Mouse (Mus musculus) lung, embryonic 14.5 days (tissue): Measurements from ENCODE around the gene Wnt9b. TPM values are rescaled to one million over a fixed set of nuclear protein-coding genes. Genes with fewer than 3 reads are reported as not detected.

ENCODE experiments used
- ATAC-seq: fragments of 200-750 bp; cut with Nextera tagmentation; 2 replicates; pipeline ENCODE4 v1.8.0; 2017; ENCODE audit warnings: mild to moderate bottlenecking, moderate TSS enrichment, moderate library complexity; ENCODE audit not compliant: insufficient read depth
- DNase-seq: peaks from one replicate; pipeline ENCODE4 v3.0.0-alpha.2; 2015
- H3K27ac ChIP-seq: fragments of 300-500 bp; sonication (generic); 2 replicates; pipeline ENCODE4 v1.5.1; 2014; ENCODE audit warnings: low read depth, mild to moderate bottlenecking, moderate library complexity
- H3K27me3 ChIP-seq: fragments of 300-500 bp; sonication (generic); 2 replicates; pipeline ENCODE4 v1.6.1; 2014; ENCODE audit warnings: low read length, control low read depth; ENCODE audit not compliant: insufficient read depth
- H3K36me3 ChIP-seq: fragments of 300-500 bp; sonication (generic); 2 replicates; pipeline ENCODE4 v1.6.1; 2014; ENCODE audit warnings: control low read depth; ENCODE audit not compliant: insufficient read depth
- H3K4me1 ChIP-seq: fragments of 300-500 bp; sonication (generic); 2 replicates; pipeline ENCODE4 v1.6.1; 2014; ENCODE audit warnings: antibody characterized with exemption, control low read depth; ENCODE audit not compliant: insufficient read depth
- H3K4me2 ChIP-seq: fragments of 300-500 bp; sonication (generic); 2 replicates; pipeline ENCODE4 v1.6.1; 2014; ENCODE audit warnings: mild to moderate bottlenecking
- H3K4me3 ChIP-seq: fragments of 300-500 bp; sonication (generic); 2 replicates; pipeline ENCODE4 v1.5.1; 2014; ENCODE audit warnings: low read depth, low read length
- H3K9ac ChIP-seq: fragments of 300-500 bp; sonication (generic); 2 replicates; pipeline ENCODE4 v1.6.1; 2014
- H3K9me3 ChIP-seq: fragments of 300-500 bp; sonication (generic); 2 replicates; pipeline ENCODE4 v1.6.1; 2016; ENCODE audit warnings: low read depth, low read length, control low read depth
- CTCF ChIP-seq: IDR thresholded peaks from 2 replicates; pipeline ENCODE4 v1.5.1; 2016; ENCODE audit warnings: antibody characterized with exemption, low read depth
- WGBS: fragments of 180-500 bp; shearing (Covaris S2); extraction: QIAGEN DNeasy Blood & Tissue Kit; methylation state at CpG from one replicate; pipeline ENCODE4 v1.1.7; 2014; 5-methylcytosine and 5-hydroxymethylcytosine counted together
- polyA plus RNA-seq: library from polyadenylated mRNA; unstranded; fragments of >200 nt; fragmentation: Nextera tagmentation; extraction: Ambion mirVana; gene quantifications from 2 replicates; pipeline ENCODE4 v1.2.1, GENCODE M21; 2014

Wnt9b gene
- polyA plus RNA-seq, 1 experiment from 2014 or later = not detected

GRCm38 (mm10) chr11:103696851-103697564, 52.6 kb downstream of the Wnt9b start:
- Histone ChIP-seq H3K4me3 (peak overlapping the region; percentile 97), H3K4me2 (peak overlapping the region; percentile 63), H3K4me1 (no peaks in the 10 kb centered on the region), H3K9ac (peak overlapping the region; percentile 89), H3K27ac (peak overlapping the region; percentile 98), H3K9me3 (no peaks in the 10 kb centered on the region), H3K27me3 (no peaks in the 10 kb centered on the region), H3K36me3 (0 out of 2 replicates have a peak, but pooled peaks cover 5% of the 10 kb centered on the region)
- under 1% methylated on average over 18 of the region's 18 CpGs for WGBS
- no peak; the same call in 1 of the 2 replicates for ATAC-seq
- TF ChIP-seq CTCF = no peak
- DNase-seq = no peak

GRCm38 (mm10) chr11:103693241-103693640, 56.4 kb downstream of the Wnt9b start:
- H3K4me3 ChIP-seq = no peak overlapping the region
- H3K9me3 ChIP-seq = no peaks in the 10 kb centered on the region
- 0 out of 2 replicates have a peak, but pooled peaks cover 15% of the 10 kb centered on the region for H3K36me3 ChIP-seq
- no peaks in the 10 kb centered on the region for H3K27me3 ChIP-seq
- ATAC-seq (no peak), DNase-seq (no peak)
- H3K4me1 ChIP-seq = no peaks in the 10 kb centered on the region
- no peak overlapping the region for H3K9ac ChIP-seq
- no peak for TF ChIP-seq CTCF
- H3K27ac ChIP-seq = no peak overlapping the region
- no peak overlapping the region for H3K4me2 ChIP-seq
- 60% methylated on average over 1 of the region's 1 CpGs for WGBS

DNA sequence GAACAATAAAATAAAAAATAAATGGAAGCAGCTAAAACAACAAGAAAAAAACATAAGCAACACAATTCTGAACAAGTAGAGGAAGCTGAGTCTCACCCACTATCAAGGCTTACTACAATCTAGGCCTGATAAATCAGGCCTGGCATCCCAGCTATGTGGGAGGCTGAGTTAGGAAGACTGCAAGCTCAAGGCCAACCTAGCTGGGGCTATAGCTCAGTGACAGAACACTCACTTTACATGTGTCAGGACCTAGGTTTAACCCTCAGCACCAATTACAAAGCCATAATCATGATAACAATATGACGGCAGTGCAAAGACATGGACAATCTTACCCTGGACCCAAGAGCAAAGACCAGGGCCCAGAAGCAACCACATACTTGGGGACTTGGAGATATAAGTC, 58.6 kb downstream of the Wnt9b start:
- ATAC-seq = no peak
- no peak overlapping the region for H3K4me2 ChIP-seq
- no peak overlapping the region for H3K9ac ChIP-seq
- H3K27ac ChIP-seq = no peak overlapping the region
- TF ChIP-seq CTCF = no peak
- no peaks in the 10 kb centered on the region for H3K9me3 ChIP-seq
- H3K36me3 ChIP-seq = peaks cover 33% of the 10 kb centered on the region
- no peak overlapping the region for H3K4me3 ChIP-seq
- no peaks in the 10 kb centered on the region for H3K27me3 ChIP-seq
- 83% methylated on average over 1 of the region's 1 CpGs for WGBS
- no peak for DNase-seq
- no peaks in the 10 kb centered on the region for H3K4me1 ChIP-seq

GRCm38 (mm10) chr11:103688980-103689378, 60.6 kb downstream of the Wnt9b start:
- Histone ChIP-seq H3K27me3 (no peaks in the 10 kb centered on the region), H3K27ac (no peak overlapping the region; the same call in 1 of the 2 replicates), H3K9me3 (no peaks in the 10 kb centered on the region), H3K36me3 (peaks cover 50% of the 10 kb centered on the region), H3K4me1 (no peaks in the 10 kb centered on the region), H3K4me3 (no peak overlapping the region), H3K9ac (no peak overlapping the region), H3K4me2 (no peak overlapping the region)
- ATAC-seq (no peak), DNase-seq (no peak)
- 54% methylated on average over 3 of the region's 3 CpGs for WGBS
- TF ChIP-seq CTCF = no peak

- no peak for ATAC-seq
- 51% methylated on average over 6 of the region's 6 CpGs for WGBS
- H3K27ac ChIP-seq = no peak overlapping the region; the same call in 1 of the 2 replicates
Observed at GRCm38 (mm10) chr11:103688271-103688979, 61.2 kb downstream of the Wnt9b start.

GRCm38 (mm10) chr11:103686706-103687105, 62.9 kb downstream of the Wnt9b start:
- H3K4me2 ChIP-seq = no peak overlapping the region
- no peak overlapping the region for H3K27ac ChIP-seq
- 83% methylated on average over 6 of the region's 6 CpGs for WGBS
- no peak overlapping the region for H3K4me3 ChIP-seq
- TF ChIP-seq CTCF = no peak
- peaks cover 71% of the 10 kb centered on the region for H3K36me3 ChIP-seq
- ATAC-seq (no peak), DNase-seq (no peak)
- H3K9me3 ChIP-seq = no peaks in the 10 kb centered on the region
- no peaks in the 10 kb centered on the region for H3K4me1 ChIP-seq
- H3K27me3 ChIP-seq = no peaks in the 10 kb centered on the region
- H3K9ac ChIP-seq = no peak overlapping the region

More at GRCm38 (mm10) chr11:103688271-103688979, 61.2 kb downstream of the Wnt9b start:
- H3K4me2 ChIP-seq = no peak overlapping the region
- H3K27me3 ChIP-seq = no peaks in the 10 kb centered on the region
- TF ChIP-seq CTCF = no peak
- peaks cover 54% of the 10 kb centered on the region for H3K36me3 ChIP-seq
- no peaks in the 10 kb centered on the region for H3K4me1 ChIP-seq
- H3K4me3 ChIP-seq = no peak overlapping the region
- H3K9me3 ChIP-seq = no peaks in the 10 kb centered on the region
- DNase-seq = no peak
- no peak overlapping the region for H3K9ac ChIP-seq

GRCm38 (mm10) chr11:103685261-103685736, 64.3 kb downstream of the Wnt9b start:
- ATAC-seq (no peak), DNase-seq (no peak)
- Histone ChIP-seq H3K4me1 (no peaks in the 10 kb centered on the region), H3K4me2 (no peak overlapping the region), H3K4me3 (no peak overlapping the region), H3K9me3 (no peaks in the 10 kb centered on the region), H3K27ac (no peak overlapping the region), H3K9ac (no peak overlapping the region), H3K27me3 (no peaks in the 10 kb centered on the region), H3K36me3 (peaks cover 84% of the 10 kb centered on the region)
- 91% methylated on average over 7 of the region's 7 CpGs for WGBS
- no peak for TF ChIP-seq CTCF
